8 mouse cellular contexts compared by ENCODE assay signal in genomic region chr3:90465081-90465685, GRCm38 (mm10). TPM values are rescaled to one million over a fixed set of nuclear protein-coding genes. Genes with fewer than 3 reads are reported as not detected.
DNase-seq lines count a peak whose midpoint lies in the region; ATAC-seq and TF ChIP-seq lines count a peak whose summit lies in the region.

No protein-coding gene starts in this region.

- DNase-seq in spleen, adult 2 months (ENCODE audit: low read depth in 1 of 2, low spot score in 2 of 2), result no peak
- DNase-seq in spleen, adult 12 weeks (ENCODE audit: low spot score), result no peak
- DNase-seq in embryo, embryonic 10 days (ENCODE audit: low spot score), result peak; percentile 15
- DNase-seq in heart, postnatal 10 days, result peak; percentile 54 to 64
- peak; percentile 57 for DNase-seq in midbrain, embryonic 14.5 days
- peak; percentile 63 for DNase-seq in yolk sac, embryonic 10.5 days (ENCODE audit: low spot score)
- DNase-seq in layer of hippocampus, adult 18-20 months (ENCODE audit: low spot score in 2 of 2), result no peak

- TF ChIP-seq POLR2A in spleen, adult 2 months (IDR thresholded peaks at IDR 0.05; ENCODE audit: low read depth, low read length), result no peak

- peak overlapping the region; percentile 74 for H3K4me2 ChIP-seq in limb, embryonic 12.5 days
- peak overlapping the region; percentile 88 for H3K4me2 ChIP-seq in midbrain, embryonic 14.5 days (ENCODE audit: low read length)

- no peak for TF ChIP-seq CTCF in spleen, adult 2 months (IDR thresholded peaks at IDR 0.05; ENCODE audit: extremely low read depth, insufficient read depth, insufficient read length, insufficient replicate concordance)

- WGBS in spleen, adult 2 months, result 2% methylated on average over 75 of the region's 75 CpGs
- WGBS in limb, embryonic 12.5 days, result 2% methylated on average over 75 of the region's 75 CpGs
- under 1% methylated on average over 74 of the region's 75 CpGs for WGBS in midbrain, embryonic 14.5 days

- peak overlapping the region; percentile 58 for H3K4me3 ChIP-seq in spleen, adult 2 months (ENCODE audit: extremely low read depth, insufficient read depth, insufficient read length)
- H3K4me3 ChIP-seq in limb, embryonic 12.5 days (replicated peaks), result peak overlapping the region; percentile 50
- H3K4me3 ChIP-seq in midbrain, embryonic 14.5 days (replicated peaks; ENCODE audit: low read depth, low read length), result peak overlapping the region; percentile 50

- intact Hi-C loops in heart, postnatal 10 days (cut with DNase I), result loop anchor here (1.0 to 5.0 kb wide), 2 partner anchors 17 to 33 kb away; partner anchors contain the start of gene Ints3

- H3K27ac ChIP-seq in spleen, adult 2 months (ENCODE audit: insufficient read depth, low read length), result peak overlapping the region; percentile 29; the same call in 1 of the 2 replicates
- H3K27ac ChIP-seq in limb, embryonic 12.5 days, result no peak overlapping the region
- H3K27ac ChIP-seq in midbrain, embryonic 14.5 days (replicated peaks; ENCODE audit: low read depth, low read length), result no peak overlapping the region

- no peaks in the 10 kb centered on the region for H3K9me3 ChIP-seq in limb, embryonic 12.5 days
- no peaks in the 10 kb centered on the region for H3K9me3 ChIP-seq in midbrain, embryonic 14.5 days (ENCODE audit: control insufficient read depth, low read length)

- H3K36me3 ChIP-seq in spleen, adult 2 months (ENCODE audit: control insufficient read depth, insufficient read depth, low read length), result no peaks in the 10 kb centered on the region
- H3K36me3 ChIP-seq in limb, embryonic 12.5 days, result no peaks in the 10 kb centered on the region
- no peaks in the 10 kb centered on the region for H3K36me3 ChIP-seq in midbrain, embryonic 14.5 days (ENCODE audit: control insufficient read depth, insufficient read depth, low read length)

- peak; percentile 10; the same call in 1 of the 2 replicates for ATAC-seq in limb, embryonic 12.5 days (ENCODE audit: insufficient number of reproducible peaks, insufficient read depth, low FRiP score, low TSS enrichment, low read depth)
- 0 out of 2 replicates have a peak, but pooled peaks have one; percentile 29 for ATAC-seq in midbrain, embryonic 14.5 days (ENCODE audit: low FRiP score, low TSS enrichment)

- H3K9ac ChIP-seq in limb, embryonic 12.5 days (replicated peaks), result peak overlapping the region; percentile 55
- peak overlapping the region; percentile 45 for H3K9ac ChIP-seq in midbrain, embryonic 14.5 days (replicated peaks; ENCODE audit: low read length)

- H3K4me1 ChIP-seq in spleen, adult 2 months (ENCODE audit: control insufficient read depth, insufficient read depth, insufficient read length), result peaks cover 13% of the 10 kb centered on the region; the same call in 1 of the 2 replicates
- H3K4me1 ChIP-seq in limb, embryonic 12.5 days (replicated peaks), result peaks cover 17% of the 10 kb centered on the region
- H3K4me1 ChIP-seq in midbrain, embryonic 14.5 days (ENCODE audit: control insufficient read depth, insufficient read depth, low read length), result peaks cover 8% of the 10 kb centered on the region; the same call in 1 of the 2 replicates

- H3K27me3 ChIP-seq in spleen, adult 2 months (ENCODE audit: control insufficient read depth, insufficient read depth, low read length), result peaks cover 18% of the 10 kb centered on the region
- H3K27me3 ChIP-seq in limb, embryonic 12.5 days, result peaks cover 63% of the 10 kb centered on the region
- peaks cover 45% of the 10 kb centered on the region for H3K27me3 ChIP-seq in midbrain, embryonic 14.5 days (ENCODE audit: control insufficient read depth, insufficient read depth, low read length)

RNA-seq across cellular contexts. Expression of gene Npr1, which starts 0.5 kb away (rescaled TPM):
- 15.4 and 16.1 TPM in 2 replicates for polyA plus RNA-seq in spleen, adult 2 months (2012; rRNA removed)
- 10 to 100 TPM; 35.4 to 37.8 TPM for total RNA-seq in heart, postnatal 10 days (2021)
- 2.7 and 3.8 TPM in 2 replicates for polyA plus RNA-seq in limb, embryonic 12.5 days (2016; fragmentation: Nextera tagmentation; extraction: Ambion mirVana)
- polyA plus RNA-seq in midbrain, embryonic 14.5 days (2014; fragmentation: Nextera tagmentation; extraction: Ambion mirVana), result 0.65 and 2.3 TPM in 2 replicates
- total RNA-seq in layer of hippocampus, adult 18-20 months (2021), result 1 to 10 TPM; 5.7 to 5.9 TPM

RNA-seq across cellular contexts. Expression of gene Ilf2, which starts 10.7 kb away (rescaled TPM):
- 12.3 and 12.6 TPM in 2 replicates for polyA plus RNA-seq in spleen, adult 2 months (2012; rRNA removed)
- 10 to 100 TPM; 55.3 to 57.5 TPM for total RNA-seq in heart, postnatal 10 days (2021)
- 329 and 362 TPM in 2 replicates for polyA plus RNA-seq in limb, embryonic 12.5 days (2016; fragmentation: Nextera tagmentation; extraction: Ambion mirVana)
- 271 and 282 TPM in 2 replicates for polyA plus RNA-seq in midbrain, embryonic 14.5 days (2014; fragmentation: Nextera tagmentation; extraction: Ambion mirVana)
- 10 to 100 TPM; 83.1 to 84.0 TPM for total RNA-seq in layer of hippocampus, adult 18-20 months (2021)

RNA-seq across cellular contexts. Expression of gene Snapin, which starts 25.6 kb away (rescaled TPM):
- polyA plus RNA-seq in spleen, adult 2 months (2012; rRNA removed), result 12.4 and 13.2 TPM in 2 replicates
- total RNA-seq in heart, postnatal 10 days (2021), result 10 to 100 TPM; 55.9 to 62.7 TPM
- polyA plus RNA-seq in limb, embryonic 12.5 days (2016; fragmentation: Nextera tagmentation; extraction: Ambion mirVana), result 66.2 and 71.3 TPM in 2 replicates
- polyA plus RNA-seq in midbrain, embryonic 14.5 days (2014; fragmentation: Nextera tagmentation; extraction: Ambion mirVana), result 89.7 and 92.8 TPM in 2 replicates
- 10 to 100 TPM; 58.7 to 59.6 TPM for total RNA-seq in layer of hippocampus, adult 18-20 months (2021)

RNA-seq across cellular contexts. Expression of gene Ints3, which starts 31.8 kb away (rescaled TPM):
- 19.7 and 21.1 TPM in 2 replicates for polyA plus RNA-seq in spleen, adult 2 months (2012; rRNA removed)
- 10 to 100 TPM; 24.4 to 28.3 TPM for total RNA-seq in heart, postnatal 10 days (2021)
- polyA plus RNA-seq in limb, embryonic 12.5 days (2016; fragmentation: Nextera tagmentation; extraction: Ambion mirVana), result 43.4 and 44.5 TPM in 2 replicates
- polyA plus RNA-seq in midbrain, embryonic 14.5 days (2014; fragmentation: Nextera tagmentation; extraction: Ambion mirVana), result 32.3 and 35.0 TPM in 2 replicates
- 10 to 100 TPM; 65.1 to 68.4 TPM for total RNA-seq in layer of hippocampus, adult 18-20 months (2021)

RNA-seq across cellular contexts. Expression of gene Chtop, which starts 44.1 kb away (rescaled TPM):
- 32.9 and 34.0 TPM in 2 replicates for polyA plus RNA-seq in spleen, adult 2 months (2012; rRNA removed)
- 100 to 1,000 TPM; 126 to 128 TPM for total RNA-seq in heart, postnatal 10 days (2021)
- 210 and 213 TPM in 2 replicates for polyA plus RNA-seq in limb, embryonic 12.5 days (2016; fragmentation: Nextera tagmentation; extraction: Ambion mirVana)
- polyA plus RNA-seq in midbrain, embryonic 14.5 days (2014; fragmentation: Nextera tagmentation; extraction: Ambion mirVana), result 135 and 145 TPM in 2 replicates
- 100 to 1,000 TPM; 148 TPM for total RNA-seq in layer of hippocampus, adult 18-20 months (2021)

Comparison
In these comparisons a context has a peak if more than half of its experiments do, and no peak if none do; other contexts are left out.
1. DNase-seq: peak in embryo, embryonic 10 days (single experiment), heart, postnatal 10 days (2 of 2), midbrain, embryonic 14.5 days (single experiment) and yolk sac, embryonic 10.5 days (single experiment); none in spleen, adult 2 months (0 of 2), spleen, adult 12 weeks (single experiment) and layer of hippocampus, adult 18-20 months (0 of 2).
2. RNA of gene Ilf2, which starts 10.7 kb away (polyA plus RNA-seq): 329 to 362 TPM in limb, embryonic 12.5 days and 271 to 282 TPM in midbrain, embryonic 14.5 days; 12.3 to 12.6 TPM in spleen, adult 2 months; every median in the first group is over 10 times any median in the second.
3. Peak in every context shown above with its lines, with median percentiles within 50 percentile points of each other: H3K4me3 ChIP-seq.